Mouse (Mus musculus) olfactory bulb, adult 2 months (tissue): ENCODE results near the gene Arpp21.

Experiments
- CTCF ChIP-seq: fragments of 200-500 bp; IDR thresholded peaks from 2 replicates; pipeline ENCODE4 v1.5.1; 2012; ENCODE audit warnings: low read depth, mild to moderate bottlenecking, low read length, moderate library complexity; ENCODE audit not compliant: insufficient read depth
- POLR2A ChIP-seq: fragments of 200-500 bp; IDR thresholded peaks from 2 replicates; pipeline ENCODE4 v1.6.1; 2012; ENCODE audit warnings: mild to moderate bottlenecking, low read depth, low read length, moderate library complexity; ENCODE audit not compliant: insufficient read depth

DNA sequence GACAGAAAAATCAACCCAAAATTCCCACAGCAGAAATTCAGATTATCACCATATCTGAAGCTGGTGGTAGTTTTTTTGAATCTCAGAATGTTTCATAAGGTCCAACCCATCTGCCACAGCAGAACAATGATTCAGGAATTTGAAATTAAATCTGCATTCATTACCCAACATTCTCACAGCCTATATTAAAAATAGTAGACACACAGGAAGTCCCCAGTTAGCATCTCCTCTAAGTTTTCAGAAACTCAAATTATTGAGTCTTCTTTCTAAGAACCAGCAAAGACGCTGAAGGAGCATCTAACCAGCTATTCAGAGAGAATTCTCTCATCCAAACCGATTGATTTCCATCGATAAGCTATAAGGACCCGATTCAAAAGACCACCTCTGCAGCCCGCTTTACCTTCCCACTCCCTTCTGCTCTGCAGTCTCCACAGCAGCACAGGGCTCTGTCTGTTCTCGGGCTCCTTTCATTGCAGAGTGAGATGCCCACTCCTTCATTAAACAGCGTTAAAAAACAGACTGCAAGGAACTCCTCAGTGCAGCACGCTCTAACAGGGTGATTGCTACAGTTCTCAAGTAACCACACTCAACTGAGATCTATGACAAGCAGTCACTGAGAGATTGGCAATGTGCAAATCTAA is 3.7 kb downstream of the Arpp21 start:
- TF ChIP-seq POLR2A: no peak
- TF ChIP-seq CTCF: no peak
